Mouse (Mus musculus) sigmoid colon, adult 10 weeks (tissue): Measurements from ENCODE around the gene Cst8. TPM values are rescaled to one million over a fixed set of nuclear protein-coding genes. Genes with fewer than 3 reads are reported as not detected.

Experiments
- polyA plus RNA-seq: library from polyadenylated mRNA; stranded (reverse); fragments of 350-450 nt; fragmentation: Illumina TruSeq; extraction: RNeasy Lipid Tissue Mini Kit (QIAGEN cat#74804); gene quantifications from one replicate; pipeline ENCODE4 v1.2.3, GENCODE M21; 2014; ENCODE audit warnings: low read depth, low replicate concordance

Cst8 gene
- not detected for polyA plus RNA-seq

GRCm38 (mm10) chr2:148798485-148798884 is at the start of gene Cst8:
Cst8 (plus strand) TSS chr2:148798785.

GRCm38 (mm10) chr2:148750058-148750457 is 48.5 kb upstream of the Cst8 start, which contains the start of gene Cstl1:
Cstl1 (plus strand) TSS chr2:148750358.

GRCm38 (mm10) chr2:148771397-148771796 is 27.2 kb upstream of the Cst8 start, which contains the start of gene Cst11:
Cst11 (minus strand) TSS chr2:148771497.

GRCm38 (mm10) chr2:148781709-148782108 is 16.9 kb upstream of the Cst8 start, which contains the start of gene 8030411F24Rik:
8030411F24Rik (plus strand) TSS chr2:148782009.

GRCm38 (mm10) chr2:148789142-148789541 is 9.4 kb upstream of the Cst8 start, which contains the start of gene Cst12:
Cst12 (plus strand) TSS chr2:148789361.

GRCm38 (mm10) chr2:148819909-148820308 is 21.3 kb downstream of the Cst8 start, which contains the start of gene Cst13:
Cst13 (plus strand) TSS chr2:148820081.

GRCm38 (mm10) chr2:148834912-148835311 is 36.3 kb downstream of the Cst8 start, which contains the start of gene Cst9:
Cst9 (plus strand) TSS chr2:148835147.

Other genes starting within 250 kb of the Cst8 start
- gene Nxt1, start 126.2 kb upstream of the Cst8 start, polyA plus RNA-seq: 3.7 TPM
- gene Gzf1, start 117.8 kb upstream of the Cst8 start, polyA plus RNA-seq: 28.8 TPM
- 6.9 TPM for gene Napb, start 66.3 kb upstream of the Cst8 start, polyA plus RNA-seq
- gene Cstl1, start 48.4 kb upstream of the Cst8 start, polyA plus RNA-seq: not detected
- gene Cst11, start 27.3 kb upstream of the Cst8 start, polyA plus RNA-seq: not detected
- not detected for gene 8030411F24Rik, start 16.8 kb upstream of the Cst8 start, polyA plus RNA-seq
- not detected for gene Cst12, start 9.4 kb upstream of the Cst8 start, polyA plus RNA-seq
- gene Cst13, start 21.3 kb downstream of the Cst8 start, polyA plus RNA-seq: not detected
- gene Cst9, start 36.4 kb downstream of the Cst8 start, polyA plus RNA-seq: not detected
- gene 9230104L09Rik, start 66.3 kb downstream of the Cst8 start, polyA plus RNA-seq: 0.82 TPM
- gene Cst3, start 76.9 kb downstream of the Cst8 start, polyA plus RNA-seq: 19.5 TPM
- not detected for gene Gm1330, start 204.5 kb downstream of the Cst8 start, polyA plus RNA-seq
- not detected for gene Gm10750, start 218.5 kb downstream of the Cst8 start, polyA plus RNA-seq